In the genomic region with DNA sequence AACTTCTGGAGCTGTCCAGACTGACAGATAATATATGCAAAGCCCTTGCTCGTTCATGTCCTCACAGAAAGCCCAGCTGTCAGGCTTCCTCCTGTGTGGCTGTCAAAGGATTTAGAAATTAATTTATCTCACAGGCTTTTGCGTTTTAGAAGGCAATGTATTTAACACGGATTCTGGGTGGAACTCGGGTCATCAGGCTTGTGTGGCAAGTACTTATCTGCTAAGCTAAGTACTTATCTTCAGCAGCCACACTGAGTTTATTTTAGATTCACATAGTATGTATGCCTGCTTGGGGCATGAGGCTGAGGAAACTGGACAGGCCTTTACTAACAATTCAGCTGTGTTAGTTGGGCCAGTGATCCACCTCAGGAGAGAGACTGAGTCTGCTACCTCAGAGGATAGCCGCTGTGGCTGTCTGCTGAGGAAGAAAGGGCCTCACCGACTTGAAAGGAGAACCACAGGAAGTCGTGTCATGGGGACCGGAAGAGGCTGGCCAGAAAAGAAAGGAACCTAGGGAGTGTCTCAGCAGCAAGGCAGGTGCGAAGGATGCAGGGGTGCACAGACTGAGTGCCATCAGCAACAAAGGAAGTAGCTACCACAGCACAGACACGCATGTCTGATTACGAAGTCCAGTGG, we compare ENCODE assay signal across 10 mouse cellular contexts. TPM values are rescaled to one million over a fixed set of nuclear protein-coding genes. Genes with fewer than 3 reads are reported as not detected.
DNase-seq lines count a peak whose midpoint lies in the region; ATAC-seq and TF ChIP-seq lines count a peak whose summit lies in the region.
"Had no signal": no experiment of that assay in that cellular context is flagged by ENCODE, and none has a peak within 500 bp of the region (broad histone marks: within the 10 kb centered on the region; RNA-seq: fewer than 3 reads in every experiment).

No protein-coding gene starts in this region.

- ATAC-seq in lung, embryonic 14.5 days (ENCODE audit: insufficient read depth), result no peak
- peak; percentile 74 for ATAC-seq in monocyte, adult 5-6 weeks (replicated peaks; ENCODE audit: insufficient number of reproducible peaks, low FRiP score, low TSS enrichment, poor library complexity, severe bottlenecking)
- no peak for ATAC-seq in erythroid progenitor cell, adult 5-6 weeks (replicated peaks; ENCODE audit: low FRiP score, poor library complexity, severe bottlenecking)

- H3K4me1 ChIP-seq in lung, embryonic 14.5 days (ENCODE audit: insufficient read depth), result no peaks in the 10 kb centered on the region

- no peak overlapping the region for H3K9ac ChIP-seq in lung, embryonic 14.5 days

- 43% methylated on average over 11 of the region's 11 CpGs for WGBS in lung, embryonic 14.5 days

- intact Hi-C loops in left cerebral cortex, postnatal 36 days (cut with DNase I), result no loop called here

- H3K9me3 ChIP-seq in lung, embryonic 14.5 days (ENCODE audit: low read depth, low read length), result no peaks in the 10 kb centered on the region

- no peaks in the 10 kb centered on the region for H3K27me3 ChIP-seq in lung, embryonic 14.5 days (ENCODE audit: insufficient read depth, low read length)

- DNase-seq in lung, embryonic 14.5 days, result peak; percentile 8
- no peak for DNase-seq in lung, postnatal 14 days
- DNase-seq in liver, result peak; percentile 32
- peak; percentile 73 to 85 for DNase-seq in thymus, postnatal 36 days
- no peak for DNase-seq in yolk sac, embryonic 10.5 days (ENCODE audit: low spot score)
- DNase-seq in left cerebral cortex, postnatal 36 days (ENCODE audit: low spot score in 2 of 2), result no peak
- DNase-seq: heart, postnatal 14 days had no signal

- H3K36me3 ChIP-seq in lung, embryonic 14.5 days (ENCODE audit: insufficient read depth), result no peaks in the 10 kb centered on the region

- no peak overlapping the region for H3K27ac ChIP-seq in lung, embryonic 14.5 days (ENCODE audit: low read depth)

- H3K4me3 ChIP-seq in lung, embryonic 14.5 days (ENCODE audit: low read depth, low read length), result no peak overlapping the region

- TF ChIP-seq CTCF in lung, embryonic 14.5 days (IDR thresholded peaks at IDR 0.05; ENCODE audit: low read depth), result no peak

- H3K4me2 ChIP-seq in lung, embryonic 14.5 days, result no peak overlapping the region

RNA-seq across cellular contexts. Expression of gene Gabrr2, which starts 9.8 kb away (rescaled TPM):
- 0.14 and 0.28 TPM in 2 replicates for polyA plus RNA-seq in lung, embryonic 14.5 days (2014; fragmentation: Nextera tagmentation; extraction: Ambion mirVana)
- total RNA-seq in monocyte, adult 5-6 weeks (2017), result 0.78 TPM in 1 of 3 replicates, not detected in the others
- total RNA-seq in erythroid progenitor cell, adult 5-6 weeks (2015; ENCODE audit: low replicate concordance), result not detected in 2 replicates
- total RNA-seq in erythroid progenitor cell, adult 5-6 weeks (2017; ENCODE audit: low replicate concordance), result not detected in 2 replicates
- under 1 TPM; 0.57 to 0.64 TPM for total RNA-seq in left cerebral cortex, postnatal 36 days (2021)

RNA-seq across cellular contexts. Expression of gene Ube2j1, which starts 41.4 kb away (rescaled TPM):
- polyA plus RNA-seq in lung, embryonic 14.5 days (2014; fragmentation: Nextera tagmentation; extraction: Ambion mirVana), result 50.7 and 57.4 TPM in 2 replicates
- 58.3 to 78.3 TPM (median 74.0 TPM) in 3 replicates for total RNA-seq in monocyte, adult 5-6 weeks (2017)
- total RNA-seq in erythroid progenitor cell, adult 5-6 weeks (2015; ENCODE audit: low replicate concordance), result 36.9 and 49.0 TPM in 2 replicates
- 34.3 and 34.7 TPM in 2 replicates for total RNA-seq in erythroid progenitor cell, adult 5-6 weeks (2017; ENCODE audit: low replicate concordance)
- total RNA-seq in left cerebral cortex, postnatal 36 days (2021), result 100 to 1,000 TPM; 102 to 110 TPM

RNA-seq across cellular contexts. Expression of gene Gabrr1, which starts 59.7 kb away (rescaled TPM):
- polyA plus RNA-seq in lung, embryonic 14.5 days (2014; fragmentation: Nextera tagmentation; extraction: Ambion mirVana), result not detected in 2 replicates
- not detected in 3 replicates for total RNA-seq in monocyte, adult 5-6 weeks (2017)
- total RNA-seq in erythroid progenitor cell, adult 5-6 weeks (2015; ENCODE audit: low replicate concordance), result not detected in 2 replicates
- total RNA-seq in erythroid progenitor cell, adult 5-6 weeks (2017; ENCODE audit: low replicate concordance), result not detected in 2 replicates
- under 1 TPM in 1 of 2 experiments, not detected in 1; 0.27 TPM for total RNA-seq in left cerebral cortex, postnatal 36 days (2021)
- polyA plus RNA-seq: limb, embryonic 14.5 days had no signal

Comparison
In these comparisons a context has a peak if more than half of its experiments do, and no peak if none do; other contexts are left out.
1. DNase-seq: peak in lung, embryonic 14.5 days (single experiment), liver (single experiment) and thymus, postnatal 36 days (2 of 2); none in lung, postnatal 14 days (single experiment), yolk sac, embryonic 10.5 days (single experiment) and left cerebral cortex, postnatal 36 days (0 of 2).